Mouse (Mus musculus) liver, embryonic 15.5 days (tissue): ENCODE measurements around the gene Rassf2. TPM values are rescaled to one million over a fixed set of nuclear protein-coding genes. Genes with fewer than 3 reads are reported as not detected.

Experiments
- ATAC-seq: fragments of 200-750 bp; cut with Nextera tagmentation; 2 replicates; pipeline ENCODE4 v1.8.0; 2017; ENCODE audit warnings: moderate number of reproducible peaks, mild to moderate bottlenecking, moderate library complexity; ENCODE audit not compliant: insufficient read depth
- H3K27ac ChIP-seq: fragments of 300-500 bp; sonication (generic); replicated peaks from 2 replicates; pipeline ENCODE4 v1.5.1; 2015; ENCODE audit warnings: mild to moderate bottlenecking, inconsistent platforms
- H3K27me3 ChIP-seq: fragments of 300-500 bp; sonication (generic); 2 replicates; pipeline ENCODE4 v1.6.1; 2015; ENCODE audit warnings: mild to moderate bottlenecking, inconsistent platforms
- H3K36me3 ChIP-seq: fragments of 300-500 bp; sonication (generic); replicated peaks from 2 replicates; pipeline ENCODE4 v1.6.1; 2015; ENCODE audit warnings: moderate library complexity, mild to moderate bottlenecking, inconsistent platforms
- H3K4me1 ChIP-seq: fragments of 300-500 bp; sonication (generic); replicated peaks from 2 replicates; pipeline ENCODE4 v1.6.1; 2015; ENCODE audit warnings: inconsistent platforms
- H3K4me2 ChIP-seq: fragments of 300-500 bp; sonication (generic); 2 replicates; pipeline ENCODE4 v1.6.1; 2015; ENCODE audit warnings: moderate library complexity, mild to moderate bottlenecking, inconsistent platforms
- H3K4me3 ChIP-seq: fragments of 300-500 bp; sonication (generic); replicated peaks from 2 replicates; pipeline ENCODE4 v1.5.1; 2015; ENCODE audit warnings: mild to moderate bottlenecking, inconsistent platforms
- H3K9ac ChIP-seq: fragments of 300-500 bp; sonication (generic); 2 replicates; pipeline ENCODE4 v1.6.1; 2015; ENCODE audit warnings: moderate library complexity, mild to moderate bottlenecking, inconsistent platforms
- H3K9me3 ChIP-seq: fragments of 300-500 bp; sonication (generic); replicated peaks from 2 replicates; pipeline ENCODE4 v1.6.1; 2016; ENCODE audit warnings: inconsistent platforms
- WGBS: fragments of 180-500 bp; shearing (Covaris S2); methylation state at CpG from one replicate; pipeline ENCODE4 v1.1.7; 2015; ENCODE audit warnings: mixed read lengths; ENCODE audit not compliant: insufficient replicate concordance; 5-methylcytosine and 5-hydroxymethylcytosine counted together
- polyA plus RNA-seq: library from polyadenylated mRNA; unstranded; fragments of >200 nt; fragmentation: Nextera tagmentation; extraction: Ambion mirVana; gene quantifications from 2 replicates; pipeline ENCODE4 v1.2.1, GENCODE M21; 2015

Rassf2 gene
- polyA plus RNA-seq, 1 experiment from 2014 or later = 2.9 TPM

DNA sequence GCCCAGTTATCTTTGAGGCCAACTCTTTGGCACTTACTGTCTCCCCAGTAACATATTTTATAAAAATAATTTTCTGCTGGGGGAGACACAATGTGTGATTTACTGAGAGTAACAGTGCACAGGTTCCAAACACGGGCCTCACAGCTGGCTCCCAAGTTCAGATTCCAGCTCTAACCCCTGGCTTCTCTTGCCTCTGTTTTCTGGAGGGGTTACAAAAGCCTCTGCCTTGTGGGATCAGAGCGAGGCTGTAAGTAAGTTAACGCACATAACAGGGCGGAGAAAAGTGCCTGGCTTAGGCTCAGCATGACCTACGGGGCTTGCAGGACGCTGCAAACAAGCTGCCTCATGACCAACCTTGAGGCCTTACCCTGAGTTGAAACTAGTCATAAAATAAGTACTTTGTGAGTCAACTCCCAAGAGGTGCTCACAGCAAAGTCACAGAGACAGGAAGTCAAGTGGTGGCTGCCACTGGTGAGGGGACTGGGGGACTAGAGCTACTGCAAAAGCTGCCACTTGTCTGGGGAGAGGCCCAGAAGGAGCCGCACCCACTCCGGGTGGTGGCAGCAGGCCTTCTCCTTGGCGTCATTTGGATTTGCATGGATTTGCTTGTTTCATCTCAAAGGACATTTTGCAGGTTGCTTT lies 25.4 kb downstream of the Rassf2 start:
- Histone ChIP-seq H3K4me2 (no peak overlapping the region), H3K9ac (no peak overlapping the region), H3K27me3 (no peaks in the 10 kb centered on the region), H3K4me3 (no peak overlapping the region), H3K36me3 (no peaks in the 10 kb centered on the region), H3K4me1 (no peaks in the 10 kb centered on the region), H3K27ac (no peak overlapping the region), H3K9me3 (no peaks in the 10 kb centered on the region)
- WGBS = 73% methylated on average over 9 of the region's 9 CpGs
- no peak for ATAC-seq

- Histone ChIP-seq H3K36me3 (no peaks in the 10 kb centered on the region), H3K4me3 (no peak overlapping the region), H3K9ac (no peak overlapping the region), H3K9me3 (no peaks in the 10 kb centered on the region), H3K4me2 (no peak overlapping the region), H3K27me3 (no peaks in the 10 kb centered on the region), H3K4me1 (no peaks in the 10 kb centered on the region), H3K27ac (no peak overlapping the region)
- WGBS = 43% methylated on average over 5 of the region's 5 CpGs
- no peak for ATAC-seq
Measured at GRCm38 (mm10) chr2:132003916-132004315, 26.1 kb downstream of the Rassf2 start.

DNA sequence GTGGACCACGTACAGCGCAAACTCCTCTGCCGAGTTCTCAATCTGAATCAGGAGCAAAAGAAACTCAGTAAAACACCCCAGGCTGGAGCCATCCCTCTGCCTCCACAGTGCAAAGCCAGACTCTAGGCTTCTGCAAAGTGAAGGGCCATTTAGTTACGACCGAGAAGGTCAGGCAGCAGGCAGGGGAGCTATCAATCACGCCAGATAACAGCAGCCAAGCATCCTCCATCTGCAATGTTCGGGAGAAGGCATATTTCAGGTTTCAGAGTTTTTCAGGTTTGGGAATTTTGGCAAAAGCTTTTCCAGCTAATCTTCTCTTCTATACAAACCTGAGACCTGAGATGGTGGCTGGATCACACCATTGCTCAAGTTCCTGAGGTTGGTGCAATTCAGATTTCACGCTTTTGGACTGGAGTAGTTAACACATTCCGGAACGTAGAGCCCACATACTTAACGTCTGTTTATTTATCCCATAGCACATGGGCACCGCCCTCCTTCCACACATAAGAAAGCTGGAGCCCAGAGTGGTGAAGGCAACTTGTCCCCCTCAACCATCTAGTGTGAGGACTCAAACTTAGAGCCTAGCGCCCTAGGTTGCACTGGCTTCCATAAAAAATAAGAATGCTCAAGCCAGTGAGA lies 28.2 kb downstream of the Rassf2 start:
- WGBS = 65% methylated on average over 13 of the region's 13 CpGs
- H3K27me3 ChIP-seq = no peaks in the 10 kb centered on the region

GRCm38 (mm10) chr2:131997356-131997755 lies 32.7 kb downstream of the Rassf2 start:
- Histone ChIP-seq H3K27ac (no peak overlapping the region), H3K36me3 (no peaks in the 10 kb centered on the region), H3K4me2 (no peak overlapping the region), H3K4me1 (no peaks in the 10 kb centered on the region), H3K27me3 (no peaks in the 10 kb centered on the region), H3K9me3 (no peaks in the 10 kb centered on the region), H3K4me3 (no peak overlapping the region), H3K9ac (no peak overlapping the region)
- ATAC-seq = no peak
- WGBS = 41% methylated on average over 5 of the region's 5 CpGs

More for the DNA sequence above, 28.2 kb downstream of the Rassf2 start:
- no peaks in the 10 kb centered on the region for H3K36me3 ChIP-seq
- H3K27ac ChIP-seq = no peak overlapping the region
- ATAC-seq = no peak
- no peak overlapping the region for H3K4me3 ChIP-seq
- H3K4me1 ChIP-seq = no peaks in the 10 kb centered on the region
- no peak overlapping the region for H3K4me2 ChIP-seq
- H3K9ac ChIP-seq = no peak overlapping the region
- H3K9me3 ChIP-seq = no peaks in the 10 kb centered on the region

- Histone ChIP-seq H3K9me3 (no peaks in the 10 kb centered on the region), H3K4me2 (no peak overlapping the region), H3K27me3 (no peaks in the 10 kb centered on the region), H3K4me1 (no peaks in the 10 kb centered on the region), H3K4me3 (no peak overlapping the region), H3K9ac (no peak overlapping the region), H3K36me3 (no peaks in the 10 kb centered on the region), H3K27ac (no peak overlapping the region)
- 69% methylated on average over 7 of the region's 7 CpGs for WGBS
- no peak for ATAC-seq
Measured at GRCm38 (mm10) chr2:131996369-131996768, 33.7 kb downstream of the Rassf2 start.

DNA sequence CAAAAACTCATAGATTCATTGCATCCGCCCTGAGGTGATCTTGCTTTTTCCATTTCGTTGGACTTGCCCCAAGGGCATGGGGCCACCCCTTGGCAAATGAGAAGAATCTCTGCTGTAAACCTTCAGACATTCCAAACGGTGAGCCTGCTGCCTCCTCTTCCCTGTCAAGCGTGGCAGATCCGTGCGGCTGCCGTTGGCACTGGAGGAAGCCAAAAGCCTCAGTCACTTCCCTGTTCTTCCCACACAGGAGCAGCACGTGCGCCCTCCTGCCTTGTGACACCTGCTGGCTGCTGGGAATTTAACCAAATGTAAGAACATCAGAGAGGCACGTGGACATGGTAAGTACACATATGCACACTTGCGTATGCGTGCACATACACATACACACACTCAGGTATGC lies 34.3 kb downstream of the Rassf2 start:
- Histone ChIP-seq H3K4me3 (no peak overlapping the region), H3K4me2 (no peak overlapping the region), H3K4me1 (no peaks in the 10 kb centered on the region), H3K9ac (no peak overlapping the region), H3K27ac (no peak overlapping the region), H3K27me3 (no peaks in the 10 kb centered on the region), H3K9me3 (no peaks in the 10 kb centered on the region), H3K36me3 (no peaks in the 10 kb centered on the region)
- ATAC-seq = no peak
- WGBS = 66% methylated on average over 12 of the region's 12 CpGs

DNA sequence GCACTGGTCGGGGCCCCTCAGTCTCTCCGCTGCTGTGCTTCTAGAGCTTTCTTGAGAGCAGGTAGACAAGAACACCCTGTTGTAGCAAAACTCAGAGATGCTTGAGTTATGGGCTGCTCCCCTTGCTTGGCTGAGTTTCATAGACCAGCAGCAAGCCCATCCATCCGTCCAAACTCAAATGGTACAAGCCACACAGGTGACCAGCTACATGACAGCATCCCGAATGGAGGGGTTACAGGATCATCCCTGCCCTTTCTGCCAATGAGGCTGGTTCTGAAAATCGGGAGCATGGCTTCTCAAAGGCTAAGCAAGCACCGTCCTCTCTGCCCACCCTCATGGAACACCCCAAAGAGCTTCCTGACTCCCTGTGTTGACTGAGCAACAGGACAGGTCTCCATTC lies 35.1 kb downstream of the Rassf2 start:
- 62% methylated on average over 6 of the region's 6 CpGs for WGBS
- no peak for ATAC-seq
- Histone ChIP-seq H3K9me3 (no peaks in the 10 kb centered on the region), H3K27ac (no peak overlapping the region), H3K4me1 (no peaks in the 10 kb centered on the region), H3K36me3 (no peaks in the 10 kb centered on the region), H3K4me2 (no peak overlapping the region), H3K9ac (no peak overlapping the region), H3K27me3 (no peaks in the 10 kb centered on the region), H3K4me3 (no peak overlapping the region)

DNA sequence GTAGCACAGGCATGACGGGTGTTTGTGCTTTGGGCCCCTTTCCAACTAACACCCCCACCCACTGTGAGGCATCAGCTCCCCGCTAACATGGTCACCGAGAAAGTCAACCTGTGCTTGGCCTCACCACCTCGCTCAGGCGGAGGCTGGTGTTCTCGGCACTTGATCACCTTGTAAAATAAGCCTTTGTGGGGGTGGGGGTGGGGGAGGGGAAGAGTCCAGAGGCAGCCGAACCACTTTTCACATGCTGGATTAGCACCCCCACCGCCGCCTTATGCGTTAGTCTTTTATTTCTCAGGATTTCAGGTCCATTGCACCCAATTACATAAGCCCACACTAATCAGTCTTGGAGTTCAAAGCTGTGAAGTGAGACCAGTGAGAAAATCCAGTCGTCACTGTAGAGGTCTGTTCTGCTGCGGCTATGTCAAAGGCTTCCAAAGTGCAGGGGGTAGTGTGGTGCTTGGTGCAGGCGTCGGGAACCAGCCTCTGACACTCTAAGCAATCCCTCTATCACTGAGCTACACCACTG lies 36.4 kb downstream of the Rassf2 start:
- H3K9ac ChIP-seq = no peak overlapping the region
- H3K36me3 ChIP-seq = no peaks in the 10 kb centered on the region
- no peak overlapping the region for H3K27ac ChIP-seq
- H3K9me3 ChIP-seq = no peaks in the 10 kb centered on the region
- no peak overlapping the region for H3K4me3 ChIP-seq
- no peak for ATAC-seq
- H3K4me2 ChIP-seq = no peak overlapping the region
- WGBS = 63% methylated on average over 14 of the region's 14 CpGs
- no peaks in the 10 kb centered on the region for H3K27me3 ChIP-seq
- no peaks in the 10 kb centered on the region for H3K4me1 ChIP-seq

DNA sequence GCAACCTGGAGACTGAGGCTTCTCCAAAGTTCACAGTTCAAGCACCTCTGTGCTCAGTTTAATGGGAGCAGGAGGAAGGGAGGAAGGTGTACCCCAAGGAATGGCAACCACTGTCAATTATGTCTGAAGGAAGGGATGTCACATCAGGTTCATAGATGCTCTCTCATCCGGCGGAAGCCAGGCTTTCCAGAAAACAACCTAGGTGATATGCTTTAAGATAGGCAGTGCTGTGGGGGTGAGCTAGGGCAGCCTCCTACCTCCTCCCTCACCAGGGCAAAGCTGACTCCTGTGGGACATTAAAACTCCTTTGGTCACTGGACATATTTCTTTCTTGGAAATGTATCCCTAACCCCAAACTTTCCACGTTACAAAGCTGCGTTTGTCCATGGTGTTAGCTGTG lies 36.9 kb downstream of the Rassf2 start:
- no peak overlapping the region for H3K4me2 ChIP-seq
- H3K27me3 ChIP-seq = no peaks in the 10 kb centered on the region
- no peak overlapping the region for H3K4me3 ChIP-seq
- ATAC-seq = no peak
- no peaks in the 10 kb centered on the region for H3K36me3 ChIP-seq
- no peak overlapping the region for H3K9ac ChIP-seq
- 68% methylated on average over 4 of the region's 4 CpGs for WGBS
- H3K4me1 ChIP-seq = no peaks in the 10 kb centered on the region
- H3K27ac ChIP-seq = no peak overlapping the region
- H3K9me3 ChIP-seq = no peaks in the 10 kb centered on the region

DNA sequence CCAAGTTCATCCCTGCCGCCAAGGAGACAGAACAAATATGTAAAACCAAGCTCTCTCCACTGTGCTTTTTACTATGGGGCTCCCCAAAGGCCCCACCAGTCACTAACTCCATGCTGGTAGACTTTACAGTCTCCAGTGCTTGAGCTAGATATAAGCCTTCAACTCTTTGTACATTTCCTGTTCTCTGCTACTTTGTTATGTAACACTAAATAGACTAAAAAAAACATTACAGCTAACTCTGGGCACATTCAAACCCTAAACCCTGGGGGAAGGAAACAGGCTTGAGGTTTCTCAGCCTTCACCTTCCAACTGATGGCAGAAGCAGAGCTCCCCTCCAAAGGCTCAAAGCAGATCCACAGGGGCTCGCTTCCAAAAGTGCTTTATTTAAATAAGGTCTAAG lies 37.6 kb downstream of the Rassf2 start:
- 51% methylated on average over 2 of the region's 2 CpGs for WGBS
- no peak for ATAC-seq

DNA sequence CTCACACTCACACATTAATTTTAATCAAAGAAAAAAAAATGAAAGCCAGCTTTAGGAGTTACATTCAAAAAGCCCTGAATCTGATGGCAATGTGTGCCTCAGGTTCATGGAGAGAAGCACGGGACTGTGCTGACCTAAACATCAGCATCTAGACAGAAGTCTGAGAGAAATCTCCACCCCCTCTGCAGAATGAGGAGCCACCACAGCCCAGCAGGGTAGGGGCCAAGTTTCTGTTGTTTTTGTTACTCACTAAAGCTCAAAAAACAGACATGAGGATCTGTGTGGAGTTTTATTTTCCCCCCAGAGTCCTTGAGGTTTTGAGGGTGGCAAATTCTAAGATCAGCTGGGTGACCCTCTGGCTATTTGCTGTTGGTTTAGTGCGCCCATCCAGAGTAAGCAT lies 41.5 kb downstream of the Rassf2 start:
- 34% methylated on average over 2 of the region's 2 CpGs for WGBS
- no peaks in the 10 kb centered on the region for H3K4me1 ChIP-seq
- no peak for ATAC-seq

More for the DNA sequence above, 37.6 kb downstream of the Rassf2 start:
- Histone ChIP-seq H3K27ac (no peak overlapping the region), H3K27me3 (no peaks in the 10 kb centered on the region), H3K9me3 (no peaks in the 10 kb centered on the region), H3K4me3 (no peak overlapping the region), H3K36me3 (no peaks in the 10 kb centered on the region), H3K4me1 (no peaks in the 10 kb centered on the region), H3K4me2 (no peak overlapping the region), H3K9ac (no peak overlapping the region)

More for the DNA sequence above, 41.5 kb downstream of the Rassf2 start:
- Histone ChIP-seq H3K27me3 (no peaks in the 10 kb centered on the region), H3K27ac (no peak overlapping the region), H3K9me3 (no peaks in the 10 kb centered on the region), H3K4me2 (no peak overlapping the region), H3K4me3 (no peak overlapping the region), H3K36me3 (no peaks in the 10 kb centered on the region), H3K9ac (no peak overlapping the region)
